Mouse (Mus musculus): ENCODE measurements around the gene Fuk. TPM values are rescaled to one million over a fixed set of nuclear protein-coding genes. Genes with fewer than 3 reads are reported as not detected.
A peak's percentile ranks its signal among the peaks of the same experiment; 100 is the strongest.

Gene Fuk
- polyA plus RNA-seq, 1 experiment from 2014 or later: 6.2 TPM

GRCm38 (mm10) chr8:110851186-110851585 lies 51.1 kb downstream of the Fuk start:
- H3K4me2 ChIP-seq (replicated peaks; ENCODE audit: low read depth, low read length): no peak overlapping the region
- H3K27me3 ChIP-seq (replicated peaks; ENCODE audit: insufficient read depth, low read length): no peaks in the 10 kb centered on the region
- no peak for DNase-seq (ENCODE audit: low spot score)
- no peak overlapping the region for H3K4me3 ChIP-seq (ENCODE audit: low read depth, low read length)
- no peaks in the 10 kb centered on the region; the same call in 1 of the 2 replicates for H3K4me1 ChIP-seq (ENCODE audit: insufficient read depth, low read depth, low read length)
- no peaks in the 10 kb centered on the region for H3K9me3 ChIP-seq (ENCODE audit: low read length)
- ATAC-seq: no peak
- 94% methylated on average over 10 of the region's 10 CpGs for WGBS
- no peak overlapping the region for H3K27ac ChIP-seq (ENCODE audit: low read length)
- no peak overlapping the region for H3K9ac ChIP-seq (replicated peaks; ENCODE audit: low read depth)
- TF ChIP-seq EP300 (IDR thresholded peaks at IDR 0.05) (no peak), CTCF (IDR thresholded peaks at IDR 0.05) (no peak)
- H3K36me3 ChIP-seq (ENCODE audit: insufficient read depth, low read length): peaks cover 47% of the 10 kb centered on the region; the same call in 1 of the 2 replicates

GRCm38 (mm10) chr8:110847645-110848495 lies 54.4 kb downstream of the Fuk start:
- H3K9me3 ChIP-seq (ENCODE audit: low read length): no peaks in the 10 kb centered on the region
- H3K4me1 ChIP-seq (ENCODE audit: insufficient read depth, low read depth, low read length): no peaks in the 10 kb centered on the region; the same call in 1 of the 2 replicates
- ATAC-seq (peak; percentile 74), DNase-seq (ENCODE audit: low spot score) (peak; percentile 78)
- peaks cover 32% of the 10 kb centered on the region; the same call in 1 of the 2 replicates for H3K36me3 ChIP-seq (ENCODE audit: insufficient read depth, low read length)
- peak overlapping the region; percentile 60 for H3K4me2 ChIP-seq (replicated peaks; ENCODE audit: low read depth, low read length)
- H3K27ac ChIP-seq (ENCODE audit: low read length): peak overlapping the region; percentile 87; the same call in 1 of the 2 replicates
- 0 out of 2 replicates have a peak overlapping the region, but pooled peaks have one; percentile 85 for H3K9ac ChIP-seq (replicated peaks; ENCODE audit: low read depth)
- H3K27me3 ChIP-seq (replicated peaks; ENCODE audit: insufficient read depth, low read length): no peaks in the 10 kb centered on the region
- TF ChIP-seq EP300 (IDR thresholded peaks at IDR 0.05) (peak; percentile 62), CTCF (IDR thresholded peaks at IDR 0.05) (no peak)
- peak overlapping the region; percentile 79 for H3K4me3 ChIP-seq (ENCODE audit: low read depth, low read length)
- 38% methylated on average over 14 of the region's 14 CpGs for WGBS

DNA sequence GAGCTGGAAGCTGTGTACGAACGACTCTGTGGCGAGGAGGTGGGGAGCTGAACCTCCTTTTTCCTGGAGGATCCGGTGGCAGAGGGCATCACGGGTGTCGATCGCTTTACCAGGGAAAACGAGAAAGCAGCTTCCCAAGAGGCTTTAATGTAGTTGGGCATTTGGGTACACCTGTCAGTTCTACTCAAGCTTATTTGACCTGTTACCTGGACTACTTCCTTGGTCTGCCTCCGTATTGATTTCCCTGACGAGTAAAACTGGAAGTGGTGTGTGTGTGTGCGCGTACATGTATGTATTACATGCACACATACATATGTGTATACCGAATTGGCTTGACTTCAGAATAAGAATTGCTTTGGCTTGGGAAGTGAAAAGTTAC lies 55.1 kb downstream of the Fuk start:
- Histone ChIP-seq H3K36me3 (ENCODE audit: insufficient read depth, low read length) (peaks cover 25% of the 10 kb centered on the region; the same call in 1 of the 2 replicates), H3K9ac (replicated peaks; ENCODE audit: low read depth) (peak overlapping the region; percentile 85), H3K4me2 (replicated peaks; ENCODE audit: low read depth, low read length) (peak overlapping the region; percentile 60), H3K27ac (ENCODE audit: low read length) (peak overlapping the region; percentile 87), H3K4me1 (ENCODE audit: insufficient read depth, low read depth, low read length) (no peaks in the 10 kb centered on the region; the same call in 1 of the 2 replicates), H3K4me3 (ENCODE audit: low read depth, low read length) (peak overlapping the region; percentile 79), H3K9me3 (ENCODE audit: low read length) (no peaks in the 10 kb centered on the region), H3K27me3 (replicated peaks; ENCODE audit: insufficient read depth, low read length) (no peaks in the 10 kb centered on the region)
- peak; percentile 61 for DNase-seq (ENCODE audit: low spot score)
- ATAC-seq: no peak; the same call in 1 of the 2 replicates
- WGBS: under 1% methylated on average over 13 of the region's 13 CpGs
- TF ChIP-seq CTCF (IDR thresholded peaks at IDR 0.05): no peak
- no peak for TF ChIP-seq EP300 (IDR thresholded peaks at IDR 0.05)

DNA sequence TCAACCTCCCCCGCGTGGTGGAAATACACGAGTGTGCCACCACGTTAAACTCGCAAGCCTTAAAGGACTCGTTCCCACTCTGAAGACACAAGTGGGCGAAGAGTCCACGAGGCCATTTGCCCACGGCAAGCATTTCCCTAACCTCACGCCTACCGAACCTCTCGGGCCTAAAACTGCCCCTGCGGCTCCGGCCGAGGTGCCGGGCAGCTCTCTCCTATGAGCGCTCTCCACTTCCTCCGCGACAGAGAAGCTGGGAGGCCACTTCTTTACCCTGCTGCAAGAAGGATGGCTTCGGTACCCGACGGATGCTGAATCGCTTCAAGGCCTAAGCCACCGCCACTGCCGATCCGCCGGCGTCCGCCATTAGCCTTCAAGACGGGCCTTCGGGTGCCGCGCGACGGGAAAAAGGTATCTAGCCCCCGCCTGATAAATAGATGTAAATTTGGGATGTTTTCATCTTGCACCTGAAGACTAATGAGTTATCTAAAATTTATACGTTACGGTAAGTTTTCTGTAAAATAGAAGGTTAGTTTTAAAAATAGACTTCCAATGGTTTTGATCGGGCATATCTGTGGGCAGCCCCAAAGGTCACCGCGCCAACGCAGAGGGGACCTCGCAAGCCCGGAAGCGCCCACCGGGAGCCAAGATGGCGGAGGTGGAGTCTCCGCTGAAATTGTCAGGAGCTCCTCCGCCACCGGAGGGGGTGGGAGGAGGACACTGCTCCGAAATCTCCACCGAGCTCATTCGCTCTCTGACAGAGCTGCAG lies 55.7 kb downstream of the Fuk start, which contains the start of the genes Cog4 and Sf3b3:
TSS of gene Cog4 (plus strand) at position 196 of the 766 bp plus-strand sequence.
TSS of gene Sf3b3 (minus strand) at position 383 of the 766 bp plus-strand sequence.
- WGBS: under 1% methylated on average over 53 of the region's 53 CpGs
- Histone ChIP-seq H3K27me3 (replicated peaks; ENCODE audit: insufficient read depth, low read length) (no peaks in the 10 kb centered on the region), H3K4me3 (ENCODE audit: low read depth, low read length) (peak within 1 kb of the TSS; percentile 79), H3K36me3 (ENCODE audit: insufficient read depth, low read length) (peaks cover 24% of the 10 kb centered on the region), H3K4me1 (ENCODE audit: insufficient read depth, low read depth, low read length) (no peaks in the 10 kb centered on the region; the same call in 1 of the 2 replicates), H3K9ac (replicated peaks; ENCODE audit: low read depth) (peak within 1 kb of the TSS; percentile 85), H3K4me2 (replicated peaks; ENCODE audit: low read depth, low read length) (peak within 1 kb of the TSS; percentile 60), H3K27ac (ENCODE audit: low read length) (peak within 1 kb of the TSS; percentile 87), H3K9me3 (ENCODE audit: low read length) (no peaks in the 10 kb centered on the region)
- ATAC-seq: peak; percentile 85
- peak; percentile 92 for DNase-seq (ENCODE audit: low spot score)
- TF ChIP-seq EP300 (IDR thresholded peaks at IDR 0.05): peak; percentile 88
- peak; percentile 31 for TF ChIP-seq CTCF (IDR thresholded peaks at IDR 0.05)

DNA sequence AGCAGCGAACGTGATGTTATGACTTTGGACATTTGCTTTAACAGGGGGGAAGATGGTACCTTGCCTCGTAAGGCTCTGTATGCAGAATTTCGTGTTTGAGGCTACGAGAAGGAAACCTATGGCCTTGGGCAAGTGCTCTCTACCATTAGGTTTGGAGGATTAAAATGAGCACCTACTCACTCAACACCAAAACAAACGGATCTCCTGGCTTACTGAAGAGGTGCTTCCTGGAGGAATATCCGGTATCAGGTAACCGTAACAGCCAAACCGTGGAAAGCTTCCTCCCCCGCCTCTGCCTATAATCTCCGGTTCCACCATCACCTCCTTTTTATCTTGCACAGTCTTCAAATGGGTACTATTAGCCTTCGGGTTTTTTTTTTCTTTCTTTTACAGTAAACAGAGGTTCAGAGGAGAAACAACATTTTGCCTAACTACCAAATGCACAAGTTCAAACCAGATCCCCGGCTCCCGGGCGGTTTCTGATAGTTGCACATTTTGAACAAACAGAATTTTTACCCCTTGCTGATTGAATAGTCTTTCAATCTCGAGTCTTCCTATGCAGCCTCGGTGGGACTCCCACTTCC lies 56.4 kb downstream of the Fuk start:
- peak overlapping the region; percentile 79 for H3K4me3 ChIP-seq (ENCODE audit: low read depth, low read length)
- peaks cover 24% of the 10 kb centered on the region for H3K36me3 ChIP-seq (ENCODE audit: insufficient read depth, low read length)
- no peak for ATAC-seq
- H3K27me3 ChIP-seq (replicated peaks; ENCODE audit: insufficient read depth, low read length): no peaks in the 10 kb centered on the region
- H3K4me1 ChIP-seq (ENCODE audit: insufficient read depth, low read depth, low read length): no peaks in the 10 kb centered on the region; the same call in 1 of the 2 replicates
- DNase-seq (ENCODE audit: low spot score): peak; percentile 33
- WGBS: 2% methylated on average over 17 of the region's 17 CpGs
- no peaks in the 10 kb centered on the region for H3K9me3 ChIP-seq (ENCODE audit: low read length)
- TF ChIP-seq EP300 (IDR thresholded peaks at IDR 0.05) (no peak), CTCF (IDR thresholded peaks at IDR 0.05) (no peak)
- H3K27ac ChIP-seq (ENCODE audit: low read length): peak overlapping the region; percentile 87
- H3K9ac ChIP-seq (replicated peaks; ENCODE audit: low read depth): peak overlapping the region; percentile 85
- peak overlapping the region; percentile 60 for H3K4me2 ChIP-seq (replicated peaks; ENCODE audit: low read depth, low read length)

Measured in lung, postnatal 0 days (tissue).